15 mouse cellular contexts compared by ENCODE assay signal in genomic region chr15:18820226-18820625, GRCm38 (mm10). TPM values are rescaled to one million over a fixed set of nuclear protein-coding genes. Genes with fewer than 3 reads are reported as not detected.
DNase-seq lines count a peak whose midpoint lies in the region; ATAC-seq and TF ChIP-seq lines count a peak whose summit lies in the region.
"Had no signal": no experiment of that assay in that cellular context is flagged by ENCODE, and none has a peak within 500 bp of the region (broad histone marks: within the 10 kb centered on the region; RNA-seq: fewer than 3 reads in every experiment).

No protein-coding gene starts in this region.

- peak overlapping the region; percentile 18; the same call in 1 of the 2 replicates for H3K4me3 ChIP-seq in neural tube, embryonic 12.5 days
- H3K4me3 ChIP-seq in forebrain, embryonic 12.5 days (replicated peaks): peak overlapping the region; percentile 10; the same call in 1 of the 2 replicates
- peak overlapping the region; percentile 51 for H3K4me3 ChIP-seq in hindbrain, postnatal 0 days (ENCODE audit: low read length)
- H3K4me3 ChIP-seq in neural tube, embryonic 15.5 days (replicated peaks): peak overlapping the region; percentile 50
- H3K4me3 ChIP-seq: gastrocnemius, adult 2 months; megakaryocyte, embryonic 14.5 days had no signal

- TF ChIP-seq CTCF in hindbrain, postnatal 0 days (IDR thresholded peaks at IDR 0.05; ENCODE audit: low read depth): no peak

- WGBS in neural tube, embryonic 12.5 days: 33% methylated on average over 3 of the region's 3 CpGs
- 21% methylated on average over 3 of the region's 3 CpGs for WGBS in forebrain, embryonic 12.5 days
- 5% methylated on average over 3 of the region's 3 CpGs for WGBS in hindbrain, postnatal 0 days
- WGBS in neural tube, embryonic 15.5 days: 12% methylated on average over 3 of the region's 3 CpGs

- H3K4me1 ChIP-seq in neural tube, embryonic 12.5 days: peaks cover 4% of the 10 kb centered on the region; the same call in 1 of the 2 replicates
- H3K4me1 ChIP-seq in forebrain, embryonic 12.5 days: peaks cover 11% of the 10 kb centered on the region
- no peaks in the 10 kb centered on the region for H3K4me1 ChIP-seq in hindbrain, postnatal 0 days (ENCODE audit: insufficient read depth, low read length)
- H3K4me1 ChIP-seq in neural tube, embryonic 15.5 days: 0 out of 2 replicates have a peak, but pooled peaks cover 9% of the 10 kb centered on the region

- no peak overlapping the region for H3K9ac ChIP-seq in neural tube, embryonic 12.5 days
- H3K9ac ChIP-seq in forebrain, embryonic 12.5 days: no peak overlapping the region
- peak overlapping the region; percentile 40 for H3K9ac ChIP-seq in hindbrain, postnatal 0 days (replicated peaks; ENCODE audit: low read length)
- H3K9ac ChIP-seq in neural tube, embryonic 15.5 days (replicated peaks): peak overlapping the region; percentile 51

- H3K27me3 ChIP-seq in neural tube, embryonic 12.5 days (replicated peaks): no peaks in the 10 kb centered on the region
- H3K27me3 ChIP-seq in forebrain, embryonic 12.5 days: no peaks in the 10 kb centered on the region
- H3K27me3 ChIP-seq in hindbrain, postnatal 0 days (ENCODE audit: insufficient read depth, low read length): no peaks in the 10 kb centered on the region
- H3K27me3 ChIP-seq in neural tube, embryonic 15.5 days (replicated peaks): no peaks in the 10 kb centered on the region

- ATAC-seq in neural tube, embryonic 12.5 days (ENCODE audit: low FRiP score, low read depth): no peak
- ATAC-seq in forebrain, embryonic 12.5 days (ENCODE audit: low FRiP score): no peak
- peak; percentile 12 for ATAC-seq in hindbrain, postnatal 0 days
- no peak for ATAC-seq in neural tube, embryonic 15.5 days (ENCODE audit: low FRiP score)

- H3K4me2 ChIP-seq in neural tube, embryonic 12.5 days (replicated peaks): peak overlapping the region; percentile 61
- H3K4me2 ChIP-seq in forebrain, embryonic 12.5 days: peak overlapping the region; percentile 60
- H3K4me2 ChIP-seq in hindbrain, postnatal 0 days (ENCODE audit: low read depth, low read length): peak overlapping the region; percentile 63
- H3K4me2 ChIP-seq in neural tube, embryonic 15.5 days: peak overlapping the region; percentile 60
- H3K4me2 ChIP-seq: liver, embryonic 11.5 days had no signal

- H3K9me3 ChIP-seq in neural tube, embryonic 12.5 days: no peaks in the 10 kb centered on the region
- H3K9me3 ChIP-seq in forebrain, embryonic 12.5 days: no peaks in the 10 kb centered on the region
- H3K9me3 ChIP-seq in hindbrain, postnatal 0 days (ENCODE audit: low read length): no peaks in the 10 kb centered on the region
- no peaks in the 10 kb centered on the region for H3K9me3 ChIP-seq in neural tube, embryonic 15.5 days (replicated peaks)
- H3K9me3 ChIP-seq: megakaryocyte, embryonic 14.5 days had no signal

- no peak for DNase-seq in neural tube, embryonic 10.5 days (ENCODE audit: extremely low spot score, low spot score)
- peak; percentile 46 for DNase-seq in hindbrain, postnatal 0 days (ENCODE audit: low spot score)
- DNase-seq in lung, postnatal 36 days: no peak
- DNase-seq in urinary bladder, postnatal 10 days (ENCODE audit: low spot score): no peak
- DNase-seq: adrenal gland, adult 8-10 months; gastrocnemius, adult 2 months; heart, postnatal 14 days; kidney, postnatal 14 days; thymus, postnatal 4 days had no signal

- no peaks in the 10 kb centered on the region for H3K36me3 ChIP-seq in neural tube, embryonic 12.5 days
- no peaks in the 10 kb centered on the region for H3K36me3 ChIP-seq in forebrain, embryonic 12.5 days (replicated peaks)
- no peaks in the 10 kb centered on the region for H3K36me3 ChIP-seq in hindbrain, postnatal 0 days (ENCODE audit: insufficient read depth, low read length)
- H3K36me3 ChIP-seq in neural tube, embryonic 15.5 days: no peaks in the 10 kb centered on the region

- no peak overlapping the region for H3K27ac ChIP-seq in neural tube, embryonic 12.5 days
- no peak overlapping the region for H3K27ac ChIP-seq in forebrain, embryonic 12.5 days
- H3K27ac ChIP-seq in hindbrain, postnatal 0 days: peak overlapping the region; percentile 74
- peak overlapping the region; percentile 78 for H3K27ac ChIP-seq in neural tube, embryonic 15.5 days (replicated peaks)
- H3K27ac ChIP-seq: gastrocnemius, adult 2 months had no signal

RNA-seq across cellular contexts. Expression of gene Cdh10, which starts 1.5 kb away (rescaled TPM):
- 7.3 and 8.4 TPM in 2 replicates for polyA plus RNA-seq in neural tube, embryonic 12.5 days (2016; fragmentation: Nextera tagmentation; extraction: Ambion mirVana)
- polyA plus RNA-seq in forebrain, embryonic 12.5 days (2016; fragmentation: Nextera tagmentation; extraction: Ambion mirVana): 6.7 and 7.1 TPM in 2 replicates
- 30.9 and 31.7 TPM in 2 replicates for total RNA-seq in hindbrain, postnatal 0 days (2014; rRNA removed)
- 26.4 and 26.6 TPM in 2 replicates for polyA plus RNA-seq in hindbrain, postnatal 0 days (2015; fragmentation: Nextera tagmentation; extraction: Ambion mirVana)
- 22.2 and 25.7 TPM in 2 replicates for polyA plus RNA-seq in neural tube, embryonic 15.5 days (2015; fragmentation: Nextera tagmentation; extraction: Ambion mirVana)
- total RNA-seq: gastrocnemius, adult 2 months; MEL had no signal

Comparison
In these comparisons a context has a peak if more than half of its experiments do, and no peak if none do; other contexts are left out.
1. H3K27ac ChIP-seq: peak in hindbrain, postnatal 0 days (single experiment) and neural tube, embryonic 15.5 days (single experiment); none in neural tube, embryonic 12.5 days (single experiment) and forebrain, embryonic 12.5 days (single experiment).
2. H3K9ac ChIP-seq: peak in hindbrain, postnatal 0 days (single experiment) and neural tube, embryonic 15.5 days (single experiment); none in neural tube, embryonic 12.5 days (single experiment) and forebrain, embryonic 12.5 days (single experiment).
3. Peak in every context shown above with its lines, with median percentiles within 50 percentile points of each other: H3K4me2 ChIP-seq and H3K4me3 ChIP-seq.